In the genomic region with DNA sequence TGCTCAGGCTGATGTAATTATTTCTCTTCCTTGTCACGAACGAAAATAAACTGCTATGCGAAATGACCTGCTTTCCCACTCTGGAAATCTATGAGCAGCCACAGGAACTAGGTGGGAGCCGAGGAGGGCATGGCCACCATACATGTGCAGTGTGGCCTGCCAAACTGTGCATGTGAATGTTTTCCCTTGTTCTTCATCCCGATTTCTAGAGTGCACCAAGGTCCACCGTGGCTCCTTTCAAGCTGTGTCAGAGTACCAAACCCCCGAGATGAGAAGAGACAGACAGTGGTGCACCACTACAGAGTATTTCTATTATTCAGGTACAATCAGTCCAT, we compare ENCODE assay signal across 9 mouse cellular contexts. TPM values are rescaled to one million over a fixed set of nuclear protein-coding genes. Genes with fewer than 3 reads are reported as not detected.
DNase-seq lines count a peak whose midpoint lies in the region; ATAC-seq and TF ChIP-seq lines count a peak whose summit lies in the region.
"Had no signal": no experiment of that assay in that cellular context is flagged by ENCODE, and none has a peak within 500 bp of the region (broad histone marks: within the 10 kb centered on the region; RNA-seq: fewer than 3 reads in every experiment).

No protein-coding gene starts in this region.

- no peak overlapping the region for H3K27ac ChIP-seq in heart, embryonic 11.5 days (ENCODE audit: low read depth, low read length)
- H3K27ac ChIP-seq in hindbrain, embryonic 12.5 days, result no peak overlapping the region
- peak overlapping the region; percentile 29; the same call in 1 of the 2 replicates for H3K27ac ChIP-seq in olfactory bulb, adult 2 months (ENCODE audit: insufficient read depth, low read depth, low read length)
- no peak overlapping the region for H3K27ac ChIP-seq in kidney, adult 2 months (ENCODE audit: insufficient read depth, low read depth, low read length)

- DNase-seq in heart, postnatal 25 days (ENCODE audit: low spot score), result no peak
- peak; percentile 17 for DNase-seq in right cerebral cortex, postnatal 14 days
- DNase-seq in right cerebral cortex, postnatal 10 days (ENCODE audit: low spot score in 2 of 2), result no peak
- no peak for DNase-seq in kidney, adult 2 months
- no peak for DNase-seq in spleen, postnatal 36 days (ENCODE audit: low spot score in 2 of 2)
- DNase-seq: gastrocnemius, postnatal 36 days had no signal

- no peak for TF ChIP-seq CTCF in olfactory bulb, adult 2 months (IDR thresholded peaks at IDR 0.05; ENCODE audit: insufficient read depth, low read depth, low read length)
- TF ChIP-seq CTCF in kidney, adult 2 months (conservative IDR thresholded peaks at IDR 0.05; ENCODE audit: insufficient read depth, insufficient read length, low read depth, low read length), result no peak

- WGBS in heart, embryonic 11.5 days (ENCODE audit: insufficient replicate concordance), result 21% methylated on average over 7 of the region's 7 CpGs
- 14% methylated on average over 7 of the region's 7 CpGs for WGBS in hindbrain, embryonic 12.5 days
- WGBS in olfactory bulb, adult 2 months, result 7% methylated on average over 7 of the region's 7 CpGs
- 18% methylated on average over 7 of the region's 7 CpGs for WGBS in kidney, adult 2 months

- TF ChIP-seq POLR2A in olfactory bulb, adult 2 months (IDR thresholded peaks at IDR 0.05; ENCODE audit: insufficient read depth, low read depth, low read length), result no peak
- no peak for TF ChIP-seq POLR2A in kidney, adult 2 months (IDR thresholded peaks at IDR 0.05; ENCODE audit: low read depth, low read length)

- no peaks in the 10 kb centered on the region for H3K9me3 ChIP-seq in heart, embryonic 11.5 days (replicated peaks; ENCODE audit: control insufficient read depth, low read length)
- H3K9me3 ChIP-seq in hindbrain, embryonic 12.5 days (replicated peaks), result no peaks in the 10 kb centered on the region

- ATAC-seq in heart, embryonic 11.5 days (replicated peaks; ENCODE audit: insufficient number of reproducible peaks, low FRiP score, low TSS enrichment), result no peak
- peak; percentile 31; the same call in 1 of the 2 replicates for ATAC-seq in hindbrain, embryonic 12.5 days (ENCODE audit: low FRiP score)

- peaks cover 17% of the 10 kb centered on the region for H3K27me3 ChIP-seq in heart, embryonic 11.5 days (ENCODE audit: control insufficient read depth, insufficient read depth, low read length)
- H3K27me3 ChIP-seq in hindbrain, embryonic 12.5 days, result peaks cover 24% of the 10 kb centered on the region
- no peaks in the 10 kb centered on the region for H3K27me3 ChIP-seq in kidney, adult 2 months (replicated peaks; ENCODE audit: control insufficient read depth, insufficient read depth, low read length)

- peaks cover 10% of the 10 kb centered on the region for H3K4me1 ChIP-seq in heart, embryonic 11.5 days (ENCODE audit: control insufficient read depth, insufficient read depth, low read length)
- H3K4me1 ChIP-seq in hindbrain, embryonic 12.5 days, result peaks cover 7% of the 10 kb centered on the region; the same call in 1 of the 2 replicates
- H3K4me1 ChIP-seq in olfactory bulb, adult 2 months (ENCODE audit: control insufficient read depth, insufficient read depth, low read length), result no peaks in the 10 kb centered on the region
- no peaks in the 10 kb centered on the region for H3K4me1 ChIP-seq in kidney, adult 2 months (ENCODE audit: control insufficient read depth, insufficient read depth, low read length)

- no peaks in the 10 kb centered on the region for H3K36me3 ChIP-seq in heart, embryonic 11.5 days (ENCODE audit: control insufficient read depth, insufficient read depth, low read length)
- no peaks in the 10 kb centered on the region for H3K36me3 ChIP-seq in hindbrain, embryonic 12.5 days
- H3K36me3 ChIP-seq in kidney, adult 2 months (ENCODE audit: control insufficient read depth, insufficient read depth, low read length), result no peaks in the 10 kb centered on the region

- no peak overlapping the region for H3K9ac ChIP-seq in heart, embryonic 11.5 days (ENCODE audit: low read depth, low read length)
- peak overlapping the region; percentile 56 for H3K9ac ChIP-seq in hindbrain, embryonic 12.5 days

- intact Hi-C loops in heart, postnatal 25 days (cut with DNase I), result no loop called here

- H3K4me3 ChIP-seq in heart, embryonic 11.5 days (ENCODE audit: low read depth, low read length), result no peak overlapping the region
- peak overlapping the region; percentile 43 for H3K4me3 ChIP-seq in hindbrain, embryonic 12.5 days
- H3K4me3 ChIP-seq in olfactory bulb, adult 2 months (ENCODE audit: insufficient read depth, low read depth, low read length), result peak overlapping the region; percentile 60
- no peak overlapping the region for H3K4me3 ChIP-seq in kidney, adult 2 months (ENCODE audit: insufficient read depth, low read depth, low read length)

- H3K4me2 ChIP-seq in heart, embryonic 11.5 days, result peak overlapping the region; percentile 66; the same call in 1 of the 2 replicates
- peak overlapping the region; percentile 75 for H3K4me2 ChIP-seq in hindbrain, embryonic 12.5 days (replicated peaks)

RNA-seq across cellular contexts. Expression of gene Cyp4x1, which starts 0.2 kb away (rescaled TPM):
- 0.10 and 0.21 TPM in 2 replicates for polyA plus RNA-seq in heart, embryonic 11.5 days (2014; fragmentation: Nextera tagmentation; extraction: Ambion mirVana)
- not detected for total RNA-seq in heart, postnatal 25 days (2021)
- 1.9 and 2.0 TPM in 2 replicates for polyA plus RNA-seq in hindbrain, embryonic 12.5 days (2016; fragmentation: Nextera tagmentation; extraction: Ambion mirVana)
- polyA plus RNA-seq in olfactory bulb, adult 2 months (2012; ENCODE audit: insufficient read depth, insufficient read length, low replicate concordance, missing spikeins), result not detected in 2 replicates
- polyA plus RNA-seq in kidney, adult 2 months (2012; rRNA removed), result 0.04 and 0.06 TPM in 2 replicates
- total RNA-seq: gastrocnemius, postnatal 36 days had no signal

RNA-seq across cellular contexts. Expression of gene Pdzk1ip1, which starts 45.8 kb away (rescaled TPM):
- polyA plus RNA-seq in heart, embryonic 11.5 days (2014; fragmentation: Nextera tagmentation; extraction: Ambion mirVana), result 57.3 and 66.1 TPM in 2 replicates
- 1 to 10 TPM in 1 of 2 experiments, not detected in 1; 1.0 TPM for total RNA-seq in heart, postnatal 25 days (2021)
- 13.1 and 15.2 TPM in 2 replicates for polyA plus RNA-seq in hindbrain, embryonic 12.5 days (2016; fragmentation: Nextera tagmentation; extraction: Ambion mirVana)
- not detected in 2 replicates for polyA plus RNA-seq in olfactory bulb, adult 2 months (2012; ENCODE audit: insufficient read depth, insufficient read length, low replicate concordance, missing spikeins)
- 3,641 and 4,008 TPM in 2 replicates for polyA plus RNA-seq in kidney, adult 2 months (2012; rRNA removed)
- total RNA-seq: gastrocnemius, postnatal 36 days had no signal

Comparison
In these comparisons a context has a peak if more than half of its experiments do, and no peak if none do; other contexts are left out.
1. H3K4me3 ChIP-seq: peak in hindbrain, embryonic 12.5 days (single experiment) and olfactory bulb, adult 2 months (single experiment); none in heart, embryonic 11.5 days (single experiment) and kidney, adult 2 months (single experiment).
2. RNA of gene Pdzk1ip1, which starts 45.8 kb away (polyA plus RNA-seq): 3,641 to 4,008 TPM in kidney, adult 2 months; 57.3 to 66.1 TPM in heart, embryonic 11.5 days, 13.1 to 15.2 TPM in hindbrain, embryonic 12.5 days and not detected in olfactory bulb, adult 2 months; every median in the first group is over 10 times any median in the second.